Mouse (Mus musculus): Measurements from ENCODE around the gene Bid. TPM values are rescaled to one million over a fixed set of nuclear protein-coding genes. Genes with fewer than 3 reads are reported as not detected.
"Not testable (repeated sequence)": the region's sequence is repeated elsewhere in the genome, so short reads cannot be mapped to it uniquely, and the experiment has no call there.

Gene Bid
- polyA plus RNA-seq, 1 experiment, result 10.7 TPM

DNA sequence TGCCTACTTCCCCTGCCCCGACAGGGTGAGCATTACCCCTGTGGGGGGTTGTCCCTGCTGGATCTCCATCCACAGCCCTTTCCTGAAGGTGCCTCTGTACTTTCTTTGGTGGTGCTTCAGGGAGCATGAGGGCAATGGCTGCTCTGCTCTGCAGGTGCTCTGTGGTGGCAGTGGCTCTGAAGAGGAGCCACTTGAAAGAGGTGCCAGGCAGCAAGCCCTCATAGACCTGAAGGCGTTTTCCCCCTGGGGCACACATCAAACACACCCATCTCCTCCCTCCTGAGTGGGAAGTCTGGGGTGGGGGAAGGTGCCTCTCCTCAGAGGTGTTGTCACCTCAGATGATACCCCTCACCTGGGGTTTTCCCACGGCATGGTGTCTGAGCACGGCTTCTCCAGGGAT, 17.5 kb upstream of the Bid start:
- Histone ChIP-seq H3K4me3 (ENCODE audit: low read depth, low read length) (no peak overlapping the region), H3K27me3 (ENCODE audit: control insufficient read depth, insufficient read depth, low read length) (no peaks in the 10 kb centered on the region), H3K27ac (ENCODE audit: insufficient read depth, low read depth, low read length) (no peak overlapping the region), H3K4me1 (ENCODE audit: control insufficient read depth, insufficient read depth, insufficient read length, low read length) (peaks cover 26% of the 10 kb centered on the region), H3K36me3 (ENCODE audit: control insufficient read depth, insufficient read depth, low read length) (peaks cover 6% of the 10 kb centered on the region)
- WGBS, result 81% methylated on average over 4 of the region's 4 CpGs
- TF ChIP-seq CTCF (IDR thresholded peaks at IDR 0.05; ENCODE audit: extremely low read depth, insufficient read length, insufficient replicate concordance, low read depth, low read length), result no peak
- TF ChIP-seq POLR2A (IDR thresholded peaks at IDR 0.05; ENCODE audit: low read depth, low read length), result no peak

DNA sequence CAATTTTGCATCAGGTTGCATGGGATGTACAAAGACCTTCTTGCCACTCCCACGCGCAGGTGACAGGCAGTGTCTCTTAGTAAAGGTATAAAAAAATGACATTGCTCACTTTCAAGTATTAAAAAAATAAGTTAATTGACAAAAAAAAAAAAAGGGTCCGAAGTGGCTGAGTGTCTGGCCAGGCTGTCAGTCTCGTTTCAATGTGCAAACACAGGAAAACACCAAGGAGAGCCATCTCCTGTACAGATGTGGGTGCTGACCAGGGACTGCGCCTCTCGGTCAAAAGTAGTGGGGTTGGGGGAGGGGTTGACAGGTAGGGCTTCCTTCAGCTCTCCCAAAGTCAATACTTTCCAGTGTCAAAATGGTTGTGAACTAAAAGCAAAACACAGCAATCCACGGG, 17.0 kb upstream of the Bid start:
- Histone ChIP-seq H3K27me3 (ENCODE audit: control insufficient read depth, insufficient read depth, low read length) (no peaks in the 10 kb centered on the region), H3K4me3 (ENCODE audit: low read depth, low read length) (no peak overlapping the region), H3K27ac (ENCODE audit: insufficient read depth, low read depth, low read length) (no peak overlapping the region), H3K4me1 (ENCODE audit: control insufficient read depth, insufficient read depth, insufficient read length, low read length) (peaks cover 26% of the 10 kb centered on the region), H3K36me3 (ENCODE audit: control insufficient read depth, insufficient read depth, low read length) (peaks cover 6% of the 10 kb centered on the region)
- no peak for TF ChIP-seq POLR2A (IDR thresholded peaks at IDR 0.05; ENCODE audit: low read depth, low read length)
- no peak for TF ChIP-seq CTCF (IDR thresholded peaks at IDR 0.05; ENCODE audit: extremely low read depth, insufficient read length, insufficient replicate concordance, low read depth, low read length)
- WGBS, result 91% methylated on average over 7 of the region's 7 CpGs

DNA sequence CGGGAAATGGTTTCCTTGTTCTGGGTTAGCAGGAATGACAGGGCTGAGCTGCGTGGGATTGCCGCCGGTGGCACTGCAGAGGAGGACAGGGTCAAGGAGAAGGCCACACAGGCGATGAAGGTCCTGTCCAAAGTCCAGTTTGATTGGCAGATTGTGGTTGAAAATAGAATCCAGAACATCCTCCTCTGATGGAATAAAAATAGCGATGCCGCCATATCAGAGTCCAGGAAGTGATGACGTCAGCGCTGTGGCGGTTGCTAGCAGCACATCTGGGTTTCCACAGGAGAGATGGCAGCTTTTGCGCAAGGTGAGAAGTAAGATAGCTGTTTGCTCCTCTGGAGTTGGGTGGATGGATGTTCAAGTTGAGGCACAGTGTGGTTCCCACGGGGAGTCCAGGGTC, 15.9 kb upstream of the Bid start:
- peaks cover 30% of the 10 kb centered on the region for H3K4me1 ChIP-seq (ENCODE audit: control insufficient read depth, insufficient read depth, insufficient read length, low read length)
- no peak overlapping the region for H3K4me3 ChIP-seq (ENCODE audit: low read depth, low read length)
- no peaks in the 10 kb centered on the region for H3K27me3 ChIP-seq (ENCODE audit: control insufficient read depth, insufficient read depth, low read length)
- 84% methylated on average over 12 of the region's 12 CpGs for WGBS
- H3K36me3 ChIP-seq (ENCODE audit: control insufficient read depth, insufficient read depth, low read length), result peaks cover 6% of the 10 kb centered on the region
- no peak overlapping the region for H3K27ac ChIP-seq (ENCODE audit: insufficient read depth, low read depth, low read length)
- TF ChIP-seq POLR2A (IDR thresholded peaks at IDR 0.05; ENCODE audit: low read depth, low read length) (no peak), CTCF (IDR thresholded peaks at IDR 0.05; ENCODE audit: extremely low read depth, insufficient read length, insufficient replicate concordance, low read depth, low read length) (no peak)

DNA sequence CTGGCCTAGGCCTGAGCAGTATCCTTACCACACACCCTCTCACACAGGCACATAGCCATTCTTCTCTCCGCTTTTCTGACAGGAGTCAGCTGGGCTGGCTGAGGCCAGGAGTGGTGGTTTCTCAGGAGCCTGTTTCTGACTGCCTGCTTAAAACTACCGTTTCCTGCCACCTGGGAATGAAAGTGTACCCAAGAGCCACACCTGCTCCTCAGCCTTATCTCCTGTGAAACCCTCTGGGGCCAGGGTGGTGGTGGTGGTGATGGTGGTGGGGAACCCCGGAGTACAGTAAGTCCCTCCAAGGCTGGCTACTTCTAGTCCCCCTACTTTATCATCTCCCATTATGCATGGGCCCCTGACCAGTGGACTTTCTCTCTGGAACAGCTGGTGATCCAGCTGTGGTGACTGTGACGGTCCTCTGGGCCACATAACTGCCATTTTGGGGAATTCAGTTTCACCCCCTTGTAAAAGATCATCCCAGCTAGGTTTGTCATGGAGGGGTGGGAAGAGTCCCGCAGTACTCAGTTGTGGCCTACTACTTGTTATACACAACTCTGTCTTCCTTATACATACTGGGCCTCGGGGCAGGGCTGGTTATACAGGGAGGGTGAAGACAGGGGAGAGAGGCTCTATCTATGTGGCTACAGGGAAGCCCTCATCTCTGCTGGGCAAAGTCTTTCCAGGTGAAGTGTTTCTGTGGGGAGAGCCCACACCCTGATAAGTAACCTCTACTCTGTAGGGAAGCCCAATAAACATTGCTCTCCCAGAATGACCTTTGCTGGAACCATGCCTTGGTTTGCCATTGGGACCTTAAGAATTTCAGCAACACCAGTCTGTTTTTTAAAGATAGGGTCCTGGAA, 14.0 kb upstream of the Bid start:
- no peak for TF ChIP-seq POLR2A (IDR thresholded peaks at IDR 0.05; ENCODE audit: low read depth, low read length)
- TF ChIP-seq CTCF (IDR thresholded peaks at IDR 0.05; ENCODE audit: extremely low read depth, insufficient read length, insufficient replicate concordance, low read depth, low read length), result no peak
- Histone ChIP-seq H3K27me3 (ENCODE audit: control insufficient read depth, insufficient read depth, low read length) (no peaks in the 10 kb centered on the region), H3K27ac (ENCODE audit: insufficient read depth, low read depth, low read length) (peak overlapping the region; percentile 74), H3K4me3 (ENCODE audit: low read depth, low read length) (no peak overlapping the region), H3K36me3 (ENCODE audit: control insufficient read depth, insufficient read depth, low read length) (peaks cover 6% of the 10 kb centered on the region), H3K4me1 (ENCODE audit: control insufficient read depth, insufficient read depth, insufficient read length, low read length) (peaks cover 32% of the 10 kb centered on the region)
- WGBS, result 29% methylated on average over 6 of the region's 6 CpGs

DNA sequence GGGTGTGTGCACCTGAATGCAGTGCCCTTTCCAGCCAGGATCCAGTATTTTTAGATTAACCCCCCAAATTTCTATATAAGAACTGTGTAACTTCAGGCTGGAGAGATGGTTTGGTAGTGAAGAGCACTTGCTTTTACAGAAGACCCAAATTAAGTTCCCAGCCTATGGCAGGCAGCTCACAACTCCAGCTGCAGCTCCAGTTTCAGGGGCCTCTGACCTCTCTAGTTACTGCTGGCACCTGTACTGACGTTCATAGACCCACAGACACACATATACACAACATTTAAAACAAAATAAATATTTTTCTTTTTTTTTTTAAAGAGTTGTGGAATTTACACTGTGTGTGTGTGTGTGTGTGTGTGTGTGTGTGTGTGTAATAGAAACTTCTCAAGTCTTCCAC, 12.8 kb upstream of the Bid start:
- H3K36me3 ChIP-seq (ENCODE audit: control insufficient read depth, insufficient read depth, low read length), result peaks cover 5% of the 10 kb centered on the region
- WGBS, result 89% methylated on average over 1 of the region's 1 CpGs
- H3K27me3 ChIP-seq (ENCODE audit: control insufficient read depth, insufficient read depth, low read length), result no peaks in the 10 kb centered on the region
- H3K4me1 ChIP-seq (ENCODE audit: control insufficient read depth, insufficient read depth, insufficient read length, low read length), result peaks cover 29% of the 10 kb centered on the region
- no peak overlapping the region for H3K27ac ChIP-seq (ENCODE audit: insufficient read depth, low read depth, low read length)
- TF ChIP-seq CTCF (IDR thresholded peaks at IDR 0.05; ENCODE audit: extremely low read depth, insufficient read length, insufficient replicate concordance, low read depth, low read length) (no peak), POLR2A (IDR thresholded peaks at IDR 0.05; ENCODE audit: low read depth, low read length) (no peak)
- no peak overlapping the region for H3K4me3 ChIP-seq (ENCODE audit: low read depth, low read length)

DNA sequence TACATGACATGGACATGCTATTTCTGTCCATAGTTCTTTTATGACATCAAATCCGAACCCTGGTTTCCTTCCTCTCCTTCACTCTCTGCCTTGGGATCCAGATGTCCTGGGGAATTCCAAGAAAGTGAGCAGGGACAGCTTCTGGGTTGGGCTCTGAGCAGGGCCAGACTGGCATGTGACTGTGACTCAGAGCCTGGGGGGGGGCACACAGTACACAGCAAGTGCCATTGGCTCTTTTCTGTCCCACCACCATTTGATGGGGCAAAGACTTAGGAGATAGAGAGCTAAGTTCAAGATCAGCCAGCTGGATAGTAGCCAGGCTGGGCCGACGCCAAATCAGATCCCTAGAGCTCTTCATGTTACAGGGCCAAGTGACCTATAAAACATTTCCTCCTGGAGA, 11.1 kb upstream of the Bid start:
- TF ChIP-seq CTCF (IDR thresholded peaks at IDR 0.05; ENCODE audit: extremely low read depth, insufficient read length, insufficient replicate concordance, low read depth, low read length) (no peak), POLR2A (IDR thresholded peaks at IDR 0.05; ENCODE audit: low read depth, low read length) (no peak)
- peak overlapping the region; percentile 43 for H3K27ac ChIP-seq (ENCODE audit: insufficient read depth, low read depth, low read length)
- peaks cover 27% of the 10 kb centered on the region for H3K4me1 ChIP-seq (ENCODE audit: control insufficient read depth, insufficient read depth, insufficient read length, low read length)
- no peaks in the 10 kb centered on the region; the same call in 1 of the 2 replicates for H3K36me3 ChIP-seq (ENCODE audit: control insufficient read depth, insufficient read depth, low read length)
- WGBS, result 11% methylated on average over 3 of the region's 3 CpGs
- no peak overlapping the region for H3K4me3 ChIP-seq (ENCODE audit: low read depth, low read length)
- no peaks in the 10 kb centered on the region for H3K27me3 ChIP-seq (ENCODE audit: control insufficient read depth, insufficient read depth, low read length)

DNA sequence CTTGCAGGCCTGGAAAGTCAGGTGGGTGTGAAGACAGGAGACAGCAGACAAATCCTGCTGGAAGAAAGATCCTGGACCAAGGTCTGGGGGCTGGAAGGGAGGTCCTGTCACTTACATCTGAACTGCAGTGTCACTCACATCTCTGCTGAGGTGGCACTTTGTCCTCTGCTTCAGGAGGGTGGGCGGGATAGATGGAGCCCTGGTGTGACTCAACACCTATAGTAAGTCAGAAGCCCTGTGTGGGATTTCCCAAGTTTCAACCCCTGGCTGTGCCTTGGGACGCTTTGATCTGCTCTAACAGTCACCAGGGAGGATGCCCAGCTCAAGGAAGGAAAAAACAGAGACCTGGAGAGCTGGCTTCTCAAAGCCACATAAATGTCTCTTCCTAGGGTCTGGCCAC, 10.2 kb upstream of the Bid start:
- H3K27me3 ChIP-seq (ENCODE audit: control insufficient read depth, insufficient read depth, low read length), result no peaks in the 10 kb centered on the region
- TF ChIP-seq POLR2A (IDR thresholded peaks at IDR 0.05; ENCODE audit: low read depth, low read length) (no peak), CTCF (IDR thresholded peaks at IDR 0.05; ENCODE audit: extremely low read depth, insufficient read length, insufficient replicate concordance, low read depth, low read length) (no peak)
- WGBS, result 41% methylated on average over 2 of the region's 2 CpGs
- H3K27ac ChIP-seq (ENCODE audit: insufficient read depth, low read depth, low read length), result peak overlapping the region; percentile 43; the same call in 1 of the 2 replicates
- H3K4me1 ChIP-seq (ENCODE audit: control insufficient read depth, insufficient read depth, insufficient read length, low read length), result peaks cover 27% of the 10 kb centered on the region; the same call in 1 of the 2 replicates
- H3K36me3 ChIP-seq (ENCODE audit: control insufficient read depth, insufficient read depth, low read length), result no peaks in the 10 kb centered on the region
- H3K4me3 ChIP-seq (ENCODE audit: low read depth, low read length), result no peak overlapping the region

DNA sequence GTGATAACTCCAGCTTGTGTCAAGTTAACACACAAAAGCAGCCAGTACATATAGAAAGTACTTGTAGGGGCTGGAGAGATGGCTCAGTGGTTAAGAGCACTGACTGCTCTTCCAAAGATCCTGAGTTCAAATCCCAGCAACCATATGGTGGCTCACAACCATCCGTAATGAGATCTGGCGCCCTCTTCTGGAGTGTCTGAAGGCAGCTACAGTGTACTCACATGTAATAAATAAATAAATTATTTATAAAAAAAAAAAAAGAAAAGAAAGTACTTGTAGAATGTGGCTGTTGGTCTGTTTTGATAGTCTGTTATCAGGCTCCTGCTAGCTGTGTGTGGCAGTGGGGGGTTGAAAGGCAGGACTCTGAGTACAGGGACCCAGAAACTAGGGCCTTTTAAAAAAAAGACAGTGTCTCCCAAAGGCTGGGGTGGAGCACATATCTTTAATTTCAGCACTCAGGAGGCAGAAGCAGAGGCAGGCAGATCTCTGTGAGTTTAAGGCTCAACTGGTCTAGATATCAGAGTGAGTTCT, 8.2 kb upstream of the Bid start:
- not testable (repeated sequence) for H3K27me3 ChIP-seq (ENCODE audit: control insufficient read depth, insufficient read depth, low read length); H3K4me3 ChIP-seq (ENCODE audit: low read depth, low read length); H3K27ac ChIP-seq (ENCODE audit: insufficient read depth, low read depth, low read length); H3K36me3 ChIP-seq (ENCODE audit: control insufficient read depth, insufficient read depth, low read length)
- H3K4me1 ChIP-seq (ENCODE audit: control insufficient read depth, insufficient read depth, insufficient read length, low read length), result peaks cover 14% of the 10 kb centered on the region; the same call in 1 of the 2 replicates
- WGBS, result 79% methylated on average over 2 of the region's 2 CpGs
